Mouse (Mus musculus) limb, embryonic 14.5 days (tissue): ENCODE measurements around the gene Trip11. TPM values are rescaled to one million over a fixed set of nuclear protein-coding genes. Genes with fewer than 3 reads are reported as not detected.

ENCODE experiments used
- ATAC-seq: fragments of 200-750 bp; cut with Nextera tagmentation; 2 replicates; pipeline ENCODE4 v1.8.0; 2017; ENCODE audit warnings: low read depth, moderate number of reproducible peaks, moderate TSS enrichment; ENCODE audit not compliant: low FRiP score
- DNase-seq: peaks from one replicate; pipeline ENCODE4 v3.0.0-alpha.2; 2015; ENCODE audit warnings: low spot score
- H3K27ac ChIP-seq: fragments of 300-500 bp; sonication (generic); replicated peaks from 2 replicates; pipeline ENCODE4 v1.5.1; 2014; ENCODE audit warnings: low read depth, mild to moderate bottlenecking, low read length, moderate library complexity, mixed read lengths
- H3K27me3 ChIP-seq: fragments of 300-500 bp; sonication (generic); 2 replicates; pipeline ENCODE4 v1.6.1; 2014; ENCODE audit warnings: low read length, mixed read lengths; ENCODE audit not compliant: control insufficient read depth, insufficient read depth
- H3K36me3 ChIP-seq: fragments of 300-500 bp; sonication (generic); 2 replicates; pipeline ENCODE4 v1.6.1; 2014; ENCODE audit warnings: mild to moderate bottlenecking, low read length, moderate library complexity, mixed read lengths; ENCODE audit not compliant: control insufficient read depth, insufficient read depth
- H3K4me1 ChIP-seq: fragments of 300-500 bp; sonication (generic); 2 replicates; pipeline ENCODE4 v1.6.1; 2014; ENCODE audit warnings: antibody characterized with exemption, low read length, mixed read lengths; ENCODE audit not compliant: control insufficient read depth, insufficient read depth
- H3K4me2 ChIP-seq: fragments of 300-500 bp; sonication (generic); replicated peaks from 2 replicates; pipeline ENCODE4 v1.6.1; 2014; ENCODE audit warnings: low read depth, mild to moderate bottlenecking, low read length, moderate library complexity; ENCODE audit not compliant: severe bottlenecking
- H3K4me3 ChIP-seq: fragments of 300-500 bp; sonication (generic); replicated peaks from 2 replicates; pipeline ENCODE4 v1.5.1; 2014; ENCODE audit warnings: low read length
- H3K9ac ChIP-seq: fragments of 300-500 bp; sonication (generic); 2 replicates; pipeline ENCODE4 v1.6.1; 2014; ENCODE audit warnings: mild to moderate bottlenecking, low read depth, low read length, moderate library complexity; ENCODE audit not compliant: severe bottlenecking
- H3K9me3 ChIP-seq: fragments of 300-500 bp; sonication (generic); 2 replicates; pipeline ENCODE4 v1.6.1; 2016; ENCODE audit warnings: low read length; ENCODE audit not compliant: control insufficient read depth
- POLR2A ChIP-seq: fragments of 200-500 bp; IDR thresholded peaks from 2 replicates; pipeline ENCODE4 v1.8.0; 2012; ENCODE audit warnings: inconsistent platforms, mild to moderate bottlenecking, moderate library complexity, borderline replicate concordance; ENCODE audit not compliant: insufficient read depth, insufficient read length; ENCODE audit errors: extremely low read depth
- WGBS: fragments of 180-500 bp; shearing (Covaris S2); extraction: QIAGEN DNeasy Blood & Tissue Kit; methylation state at CpG from one replicate; pipeline ENCODE4 v1.1.7; 2014; 5-methylcytosine and 5-hydroxymethylcytosine counted together
- polyA plus RNA-seq, 2 experiments: library from polyadenylated mRNA; depleted of rRNA in 1 of 2; stranded (reverse) in 1 of 2; unstranded in 1 of 2; fragments of >200 nt; fragmentation: Nextera tagmentation in 1 of 2; extraction: Ambion mirVana in 1 of 2; gene quantifications; 2 replicates each; pipeline versions ENCODE4 v1.2.1 to v1.2.3; 2012 to 2014

Trip11 gene
- polyA plus RNA-seq, 2 experiments = 10.5 to 24.4 TPM

GRCm38 (mm10) chr12:101935223-101935622, 22.2 kb upstream of the Trip11 start:
- no peak overlapping the region for H3K9ac ChIP-seq
- no peaks in the 10 kb centered on the region for H3K9me3 ChIP-seq
- H3K4me1 ChIP-seq = no peaks in the 10 kb centered on the region
- no peak overlapping the region for H3K4me2 ChIP-seq
- no peak overlapping the region for H3K27ac ChIP-seq
- no peak overlapping the region for H3K4me3 ChIP-seq
- no peaks in the 10 kb centered on the region for H3K27me3 ChIP-seq
- TF ChIP-seq POLR2A = no peak
- ATAC-seq (no peak), DNase-seq (no peak)
- peaks cover 63% of the 10 kb centered on the region for H3K36me3 ChIP-seq
- 94% methylated on average over 3 of the region's 3 CpGs for WGBS

GRCm38 (mm10) chr12:101928423-101928822, 15.4 kb upstream of the Trip11 start:
- no peak for TF ChIP-seq POLR2A
- Histone ChIP-seq H3K27me3 (no peaks in the 10 kb centered on the region), H3K4me1 (no peaks in the 10 kb centered on the region), H3K9me3 (no peaks in the 10 kb centered on the region), H3K9ac (no peak overlapping the region), H3K36me3 (peaks cover 75% of the 10 kb centered on the region), H3K4me3 (no peak overlapping the region), H3K27ac (no peak overlapping the region), H3K4me2 (no peak overlapping the region)
- 83% methylated on average over 1 of the region's 1 CpGs for WGBS
- no peak for ATAC-seq
- DNase-seq = no peak

- no peaks in the 10 kb centered on the region for H3K4me1 ChIP-seq
- no peak for TF ChIP-seq POLR2A
- H3K9me3 ChIP-seq = no peaks in the 10 kb centered on the region
- no peak overlapping the region for H3K27ac ChIP-seq
- 76% methylated on average over 6 of the region's 6 CpGs for WGBS
- no peak overlapping the region for H3K4me3 ChIP-seq
- H3K4me2 ChIP-seq = no peak overlapping the region
- DNase-seq (no peak), ATAC-seq (no peak)
- no peak overlapping the region for H3K9ac ChIP-seq
- H3K36me3 ChIP-seq = peaks cover 26% of the 10 kb centered on the region
- no peaks in the 10 kb centered on the region for H3K27me3 ChIP-seq
Observed at GRCm38 (mm10) chr12:101922313-101922712, 9.2 kb upstream of the Trip11 start.

- no peaks in the 10 kb centered on the region for H3K27me3 ChIP-seq
- ATAC-seq (no peak), DNase-seq (no peak)
- H3K9ac ChIP-seq = no peak overlapping the region
- no peaks in the 10 kb centered on the region for H3K9me3 ChIP-seq
- no peaks in the 10 kb centered on the region for H3K4me1 ChIP-seq
- H3K27ac ChIP-seq = no peak overlapping the region
- no peak overlapping the region for H3K4me2 ChIP-seq
- H3K4me3 ChIP-seq = no peak overlapping the region
- WGBS = 81% methylated on average over 3 of the region's 3 CpGs
- peaks cover 12% of the 10 kb centered on the region; the same call in 1 of the 2 replicates for H3K36me3 ChIP-seq
- TF ChIP-seq POLR2A = no peak
Observed at GRCm38 (mm10) chr12:101919847-101920246, 6.8 kb upstream of the Trip11 start.

GRCm38 (mm10) chr12:101917165-101917564, 4.1 kb upstream of the Trip11 start:
- Histone ChIP-seq H3K27ac (no peak overlapping the region), H3K9me3 (no peaks in the 10 kb centered on the region), H3K9ac (no peak overlapping the region), H3K4me3 (no peak overlapping the region), H3K27me3 (no peaks in the 10 kb centered on the region), H3K4me1 (peaks cover 4% of the 10 kb centered on the region; the same call in 1 of the 2 replicates), H3K36me3 (no peaks in the 10 kb centered on the region), H3K4me2 (no peak overlapping the region)
- DNase-seq (no peak), ATAC-seq (no peak)
- TF ChIP-seq POLR2A = no peak

- Histone ChIP-seq H3K27ac (no peak overlapping the region), H3K4me1 (peaks cover 16% of the 10 kb centered on the region), H3K9me3 (no peaks in the 10 kb centered on the region), H3K4me3 (peak overlapping the region; percentile 91), H3K9ac (no peak overlapping the region), H3K36me3 (peaks cover 10% of the 10 kb centered on the region), H3K27me3 (no peaks in the 10 kb centered on the region), H3K4me2 (peak overlapping the region; percentile 80)
- DNase-seq = no peak
- no peak for TF ChIP-seq POLR2A
- WGBS = 95% methylated on average over 3 of the region's 3 CpGs
- no peak for ATAC-seq
Observed at GRCm38 (mm10) chr12:101911346-101911745, 1.7 kb downstream of the Trip11 start.
